Mouse (Mus musculus): ENCODE results near the gene Ssu72. TPM values are rescaled to one million over a fixed set of nuclear protein-coding genes. Genes with fewer than 3 reads are reported as not detected.
A peak's percentile ranks its signal among the peaks of the same experiment; 100 is the strongest.
"Not testable (repeated sequence)": the region's sequence is repeated elsewhere in the genome, so short reads cannot be mapped to it uniquely, and the experiment has no call there.

The Ssu72 gene
- polyA plus RNA-seq, 1 experiment from 2014 or later, result 139 TPM

DNA sequence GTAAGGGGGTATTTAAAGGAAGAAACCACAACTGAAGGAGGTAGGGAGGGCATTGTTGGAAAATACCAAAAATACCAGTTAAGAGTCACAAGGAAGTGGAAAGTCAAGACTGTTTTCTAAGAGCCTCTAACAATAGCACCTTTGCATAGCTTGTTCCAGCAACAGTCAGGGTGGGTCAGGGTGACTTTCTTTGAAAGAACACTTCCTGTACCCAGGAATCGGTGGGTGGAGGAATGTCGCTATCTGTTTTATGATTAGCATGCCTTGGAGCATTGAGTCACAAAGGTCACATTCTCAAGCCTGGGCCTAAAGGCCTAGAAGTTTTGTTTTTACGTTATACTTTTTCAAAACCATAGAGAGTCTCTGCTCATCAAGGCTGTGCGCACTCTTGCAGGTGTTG, 16.8 kb upstream of the Ssu72 start:
- H3K9ac ChIP-seq; H3K4me3 ChIP-seq (replicated peaks); H3K9me3 ChIP-seq; H3K36me3 ChIP-seq (replicated peaks); ATAC-seq (ENCODE audit: low FRiP score); H3K27ac ChIP-seq; H3K4me1 ChIP-seq; H3K4me2 ChIP-seq: not testable (repeated sequence)
- 0 out of 2 replicates have a peak, but pooled peaks cover 11% of the 10 kb centered on the region for H3K27me3 ChIP-seq
- 85% methylated on average over 4 of the region's 4 CpGs for WGBS

- Histone ChIP-seq H3K4me3 (replicated peaks) (no peak overlapping the region), H3K27ac (no peak overlapping the region), H3K9ac (no peak overlapping the region), H3K4me2 (no peak overlapping the region), H3K4me1 (peaks cover 15% of the 10 kb centered on the region; the same call in 1 of the 2 replicates), H3K27me3 (peaks cover 36% of the 10 kb centered on the region), H3K9me3 (0 out of 2 replicates have a peak, but pooled peaks cover 3% of the 10 kb centered on the region), H3K36me3 (replicated peaks) (no peaks in the 10 kb centered on the region)
- 89% methylated on average over 12 of the region's 12 CpGs for WGBS
- ATAC-seq (ENCODE audit: low FRiP score), result no peak
Observed at GRCm38 (mm10) chr4:155690571-155691375, 13.8 kb upstream of the Ssu72 start.

GRCm38 (mm10) chr4:155692421-155692820, 12.2 kb upstream of the Ssu72 start:
- H3K27me3 ChIP-seq, result peaks cover 47% of the 10 kb centered on the region
- H3K27ac ChIP-seq, result no peak overlapping the region
- H3K9me3 ChIP-seq, result 0 out of 2 replicates have a peak, but pooled peaks cover 3% of the 10 kb centered on the region
- 97% methylated on average over 3 of the region's 3 CpGs for WGBS
- no peak overlapping the region for H3K9ac ChIP-seq
- peaks cover 23% of the 10 kb centered on the region; the same call in 1 of the 2 replicates for H3K4me1 ChIP-seq
- H3K36me3 ChIP-seq (replicated peaks), result no peaks in the 10 kb centered on the region
- no peak overlapping the region for H3K4me3 ChIP-seq (replicated peaks)
- no peak for ATAC-seq (ENCODE audit: low FRiP score)
- H3K4me2 ChIP-seq, result no peak overlapping the region

- WGBS, result under 1% methylated on average over 34 of the region's 47 CpGs
- peak within 1 kb of the TSS; percentile 71; the same call in 1 of the 2 replicates for H3K27ac ChIP-seq
- 0 out of 2 replicates have a peak, but pooled peaks cover 3% of the 10 kb centered on the region for H3K9me3 ChIP-seq
- H3K36me3 ChIP-seq (replicated peaks), result no peaks in the 10 kb centered on the region
- peak within 1 kb of the TSS; percentile 71 for H3K9ac ChIP-seq
- peak; percentile 81 for ATAC-seq (ENCODE audit: low FRiP score)
- H3K4me3 ChIP-seq (replicated peaks), result peak within 1 kb of the TSS; percentile 79
- peaks cover 50% of the 10 kb centered on the region for H3K27me3 ChIP-seq
- H3K4me1 ChIP-seq, result peaks cover 23% of the 10 kb centered on the region; the same call in 1 of the 2 replicates
- H3K4me2 ChIP-seq, result peak within 1 kb of the TSS; percentile 88
Observed at GRCm38 (mm10) chr4:155694111-155694481, 10.5 kb upstream of the Ssu72 start, which contains the start of gene Fndc10. Gene Fndc10, plus strand, starts transcription at chr4:155694342.

- H3K4me1 ChIP-seq, result peaks cover 23% of the 10 kb centered on the region; the same call in 1 of the 2 replicates
- H3K4me3 ChIP-seq (replicated peaks), result peak overlapping the region; percentile 79
- H3K9ac ChIP-seq, result peak overlapping the region; percentile 71
- peak overlapping the region; percentile 88 for H3K4me2 ChIP-seq
- ATAC-seq (ENCODE audit: low FRiP score), result peak; percentile 75
- no peaks in the 10 kb centered on the region for H3K36me3 ChIP-seq (replicated peaks)
- peaks cover 50% of the 10 kb centered on the region for H3K27me3 ChIP-seq
- 1% methylated on average over 91 of the region's 92 CpGs for WGBS
- peak overlapping the region; percentile 71; the same call in 1 of the 2 replicates for H3K27ac ChIP-seq
- 0 out of 2 replicates have a peak, but pooled peaks cover 3% of the 10 kb centered on the region for H3K9me3 ChIP-seq
Observed at GRCm38 (mm10) chr4:155694482-155695401, 9.9 kb upstream of the Ssu72 start.

DNA sequence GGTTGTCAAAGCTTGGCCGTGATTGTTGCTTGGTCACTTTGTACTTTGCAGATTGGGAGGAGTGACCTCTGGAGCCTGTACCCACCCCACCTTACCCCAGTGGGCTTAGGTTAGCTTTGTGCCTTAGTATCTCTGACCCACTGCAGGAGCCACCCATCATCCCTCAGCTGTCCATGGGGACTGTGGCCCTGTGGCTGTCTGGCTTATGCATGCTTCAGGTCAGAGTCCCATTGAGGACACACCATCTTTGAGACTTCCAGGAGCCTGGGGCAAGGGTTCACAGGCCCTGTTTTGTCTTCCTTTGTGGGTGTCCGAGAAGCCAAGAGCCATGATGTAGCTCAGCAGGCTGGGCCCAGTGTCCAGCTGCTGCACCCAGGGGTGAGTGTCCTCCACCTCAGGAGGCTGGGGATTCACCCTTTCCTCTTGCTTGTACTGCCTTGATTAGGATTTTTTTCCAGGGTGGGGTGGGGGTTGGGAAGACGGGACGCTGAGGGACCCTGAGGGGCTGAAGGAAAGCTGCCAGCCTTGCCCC, 9.0 kb upstream of the Ssu72 start:
- peak overlapping the region; percentile 71; the same call in 1 of the 2 replicates for H3K9ac ChIP-seq
- H3K4me3 ChIP-seq (replicated peaks), result peak overlapping the region; percentile 79
- H3K27ac ChIP-seq, result no peak overlapping the region
- H3K36me3 ChIP-seq (replicated peaks), result no peaks in the 10 kb centered on the region
- WGBS, result 85% methylated on average over 4 of the region's 4 CpGs
- H3K4me2 ChIP-seq, result peak overlapping the region; percentile 88
- no peak for ATAC-seq (ENCODE audit: low FRiP score)
- H3K4me1 ChIP-seq, result peaks cover 23% of the 10 kb centered on the region; the same call in 1 of the 2 replicates
- 0 out of 2 replicates have a peak, but pooled peaks cover 3% of the 10 kb centered on the region for H3K9me3 ChIP-seq
- peaks cover 50% of the 10 kb centered on the region for H3K27me3 ChIP-seq

GRCm38 (mm10) chr4:155696261-155697255, 8.0 kb upstream of the Ssu72 start:
- no peak overlapping the region for H3K4me2 ChIP-seq
- peaks cover 23% of the 10 kb centered on the region; the same call in 1 of the 2 replicates for H3K4me1 ChIP-seq
- WGBS, result 84% methylated on average over 16 of the region's 16 CpGs
- no peak overlapping the region for H3K4me3 ChIP-seq (replicated peaks)
- no peak for ATAC-seq (ENCODE audit: low FRiP score)
- H3K9ac ChIP-seq, result no peak overlapping the region
- no peaks in the 10 kb centered on the region for H3K36me3 ChIP-seq (replicated peaks)
- H3K27me3 ChIP-seq, result peaks cover 42% of the 10 kb centered on the region
- H3K9me3 ChIP-seq, result 0 out of 2 replicates have a peak, but pooled peaks cover 3% of the 10 kb centered on the region
- no peak overlapping the region for H3K27ac ChIP-seq

DNA sequence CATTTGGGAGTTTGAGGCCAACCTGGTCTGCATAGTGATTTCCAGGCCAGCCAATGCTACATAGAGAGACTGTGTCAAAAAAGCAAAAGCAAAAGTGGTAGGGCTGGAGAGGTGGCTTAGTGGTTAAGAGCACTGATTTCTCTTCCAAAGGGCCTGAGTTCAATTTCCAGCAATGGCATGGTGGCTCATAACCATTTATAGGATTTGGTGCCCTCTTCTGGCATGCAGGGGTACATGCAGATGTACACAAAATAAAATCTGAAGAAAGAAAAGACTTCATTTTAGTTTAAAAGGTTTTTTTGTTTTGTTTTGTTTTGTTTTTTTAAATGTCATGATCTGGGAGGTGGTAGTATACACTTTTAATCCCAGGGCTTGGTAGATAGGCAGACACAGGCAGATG, 4.2 kb upstream of the Ssu72 start:
- Histone ChIP-seq H3K4me2 (no peak overlapping the region), H3K4me1 (peaks cover 15% of the 10 kb centered on the region), H3K9ac (no peak overlapping the region), H3K9me3 (no peaks in the 10 kb centered on the region), H3K36me3 (replicated peaks) (no peaks in the 10 kb centered on the region), H3K27ac (no peak overlapping the region), H3K4me3 (replicated peaks) (no peak overlapping the region), H3K27me3 (peaks cover 21% of the 10 kb centered on the region)
- no peak for ATAC-seq (ENCODE audit: low FRiP score)

DNA sequence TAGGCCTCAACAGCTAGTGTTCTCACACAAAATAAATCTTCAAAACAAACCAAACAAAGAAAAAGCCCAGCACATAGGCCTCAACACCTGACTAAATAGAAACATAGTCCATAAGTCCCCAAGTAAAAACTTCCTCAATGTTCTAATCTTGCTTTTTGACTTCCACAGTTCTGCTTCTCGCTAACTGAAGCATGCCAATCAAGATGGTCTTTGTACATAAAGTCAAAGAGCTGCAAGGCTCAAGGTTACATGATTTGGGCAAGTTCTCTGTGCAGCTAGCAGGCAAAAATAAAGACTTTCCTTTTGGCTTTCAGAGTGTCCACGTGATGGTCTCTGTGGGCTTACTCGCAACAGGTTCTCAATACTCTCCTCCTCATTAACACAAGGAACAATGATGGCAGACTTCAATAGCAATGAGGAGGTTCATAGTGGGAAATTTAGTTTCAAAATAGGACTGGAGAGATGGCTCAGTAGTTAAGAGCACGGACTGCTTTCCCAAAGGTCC, 1.1 kb upstream of the Ssu72 start:
- no peak for ATAC-seq (ENCODE audit: low FRiP score)
- H3K4me1 ChIP-seq, result peaks cover 14% of the 10 kb centered on the region
- H3K4me2 ChIP-seq, result no peak overlapping the region
- no peaks in the 10 kb centered on the region for H3K27me3 ChIP-seq
- H3K27ac ChIP-seq, result no peak overlapping the region
- no peak overlapping the region for H3K4me3 ChIP-seq (replicated peaks)
- no peak overlapping the region for H3K9ac ChIP-seq
- WGBS, result 92% methylated on average over 4 of the region's 4 CpGs
- H3K9me3 ChIP-seq, result no peaks in the 10 kb centered on the region
- H3K36me3 ChIP-seq (replicated peaks), result no peaks in the 10 kb centered on the region

DNA sequence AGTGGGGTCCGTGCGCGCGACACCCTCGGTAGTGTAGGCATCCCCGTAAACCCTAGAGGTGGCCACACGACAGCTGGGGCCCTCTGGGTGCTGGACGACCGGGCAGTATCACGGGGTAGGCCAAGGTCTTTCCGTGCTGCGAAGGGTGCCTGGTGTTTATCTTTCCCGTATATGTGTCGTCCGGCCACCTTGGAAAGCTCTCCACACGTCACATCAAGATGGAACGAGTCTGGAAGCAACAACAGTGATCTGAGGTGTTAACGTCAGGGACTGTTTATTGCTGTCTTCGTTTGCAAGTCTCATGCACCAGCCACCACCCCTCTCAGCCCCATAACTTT, 961 bp downstream of the Ssu72 start:
- Histone ChIP-seq H3K4me3 (replicated peaks) (peak overlapping the region; percentile 93), H3K9ac (peak overlapping the region; percentile 87)
- WGBS, result under 1% methylated on average over 19 of the region's 19 CpGs

GRCm38 (mm10) chr4:155708582-155708981, 4.0 kb downstream of the Ssu72 start:
- H3K27me3 ChIP-seq, result no peaks in the 10 kb centered on the region
- no peaks in the 10 kb centered on the region for H3K9me3 ChIP-seq
- H3K4me1 ChIP-seq, result peaks cover 16% of the 10 kb centered on the region
- H3K36me3 ChIP-seq (replicated peaks), result no peaks in the 10 kb centered on the region; the same call in 1 of the 2 replicates
- H3K4me3 ChIP-seq (replicated peaks), result no peak overlapping the region
- 93% methylated on average over 2 of the region's 2 CpGs for WGBS
- H3K9ac ChIP-seq, result no peak overlapping the region
- H3K27ac ChIP-seq, result no peak overlapping the region
- no peak for ATAC-seq (ENCODE audit: low FRiP score)
- no peak overlapping the region for H3K4me2 ChIP-seq

More for the DNA sequence above, 961 bp downstream of the Ssu72 start:
- peak overlapping the region; percentile 71 for H3K4me2 ChIP-seq
- no peaks in the 10 kb centered on the region; the same call in 1 of the 2 replicates for H3K36me3 ChIP-seq (replicated peaks)
- no peak for ATAC-seq (ENCODE audit: low FRiP score)
- H3K9me3 ChIP-seq, result no peaks in the 10 kb centered on the region
- H3K27me3 ChIP-seq, result no peaks in the 10 kb centered on the region
- H3K4me1 ChIP-seq, result peaks cover 16% of the 10 kb centered on the region
- peak overlapping the region; percentile 96 for H3K27ac ChIP-seq

All from forebrain, embryonic 12.5 days (tissue).